Mouse (Mus musculus) adrenal gland, adult 8-10 months (tissue): Measurements from ENCODE around the gene Ntng1. TPM values are rescaled to one million over a fixed set of nuclear protein-coding genes. Genes with fewer than 3 reads are reported as not detected.

ENCODE experiments used
- DNase-seq: peaks from one replicate; pipeline ENCODE4 v3.0.0; 2022
- total RNA-seq, 4 experiments: library from RNA; stranded (reverse); gene quantifications; 2 replicates each; pipeline ENCODE4 v1.2.4; 2022

Ntng1 gene
- total RNA-seq, 4 experiments from 2014 or later = 2.5 to 4.9 (median 3.4) TPM

- no peak for DNase-seq
These were observed 89.7 kb downstream of the Ntng1 start for GRCm38 (mm10) chr3:110054125-110054524.

GRCm38 (mm10) chr3:110048152-110048551, 95.7 kb downstream of the Ntng1 start:
- no peak for DNase-seq

GRCm38 (mm10) chr3:110046750-110047149, 97.1 kb downstream of the Ntng1 start:
- DNase-seq = no peak

- DNase-seq = no peak
These were observed 99.6 kb downstream of the Ntng1 start for GRCm38 (mm10) chr3:110044209-110044608.

- DNase-seq = no peak
These were observed 100.1 kb downstream of the Ntng1 start for GRCm38 (mm10) chr3:110043641-110044187.

- no peak for DNase-seq
These were observed 120.8 kb downstream of the Ntng1 start for GRCm38 (mm10) chr3:110022783-110023599.

- DNase-seq = no peak
These were observed 132.8 kb downstream of the Ntng1 start for GRCm38 (mm10) chr3:110010870-110011626.

GRCm38 (mm10) chr3:110010441-110010840, 133.4 kb downstream of the Ntng1 start:
- no peak for DNase-seq

GRCm38 (mm10) chr3:110000349-110000748, 143.5 kb downstream of the Ntng1 start:
- no peak for DNase-seq

GRCm38 (mm10) chr3:109995663-109996024, 148.2 kb downstream of the Ntng1 start:
- DNase-seq = no peak

GRCm38 (mm10) chr3:109994978-109995662, 148.7 kb downstream of the Ntng1 start:
- DNase-seq = no peak

- no peak for DNase-seq
These were observed 159.7 kb downstream of the Ntng1 start for GRCm38 (mm10) chr3:109984086-109984485.

- DNase-seq = no peak
These were observed 166.2 kb downstream of the Ntng1 start for GRCm38 (mm10) chr3:109977614-109978013.

- no peak for DNase-seq
These were observed 168.7 kb downstream of the Ntng1 start for GRCm38 (mm10) chr3:109975106-109975505.

- DNase-seq = no peak
These were observed 172.3 kb downstream of the Ntng1 start for GRCm38 (mm10) chr3:109971465-109971864.

GRCm38 (mm10) chr3:109970181-109970580, 173.6 kb downstream of the Ntng1 start:
- no peak for DNase-seq

GRCm38 (mm10) chr3:109962631-109963030, 181.2 kb downstream of the Ntng1 start:
- DNase-seq = no peak

- DNase-seq = no peak
These were observed 200.9 kb downstream of the Ntng1 start for GRCm38 (mm10) chr3:109942960-109943359.

GRCm38 (mm10) chr3:109937634-109938033, 206.2 kb downstream of the Ntng1 start:
- no peak for DNase-seq

- no peak for DNase-seq
These were observed 207.5 kb downstream of the Ntng1 start for GRCm38 (mm10) chr3:109936275-109936674.

GRCm38 (mm10) chr3:109932261-109932660, 211.6 kb downstream of the Ntng1 start:
- no peak for DNase-seq

- DNase-seq = no peak
These were observed 212.8 kb downstream of the Ntng1 start for GRCm38 (mm10) chr3:109931021-109931420.

- DNase-seq = no peak
These were observed 220.0 kb downstream of the Ntng1 start for GRCm38 (mm10) chr3:109923788-109924187.
